ENCODE assay signal across 8 mouse cellular contexts in genomic region chr19:44388475-44389428, GRCm38 (mm10). TPM values are rescaled to one million over a fixed set of nuclear protein-coding genes. Genes with fewer than 3 reads are reported as not detected.
DNase-seq lines count a peak whose midpoint lies in the region; ATAC-seq and TF ChIP-seq lines count a peak whose summit lies in the region.

No protein-coding gene starts in this region.

- peaks cover 10 to 16% of the 10 kb centered on the region in 2 experiments for H3K4me1 ChIP-seq in heart, embryonic 14.5 days (ENCODE audit: control insufficient read depth in 2 of 2, insufficient read depth in 2 of 2, low read length in 2 of 2)
- H3K4me1 ChIP-seq in liver, embryonic 11.5 days (replicated peaks; ENCODE audit: control insufficient read depth, insufficient read depth, low read length): peaks cover 38% of the 10 kb centered on the region

- peak overlapping the region; percentile 89 to 92 for H3K27ac ChIP-seq in heart, embryonic 14.5 days (replicated peaks in 1 of 2; ENCODE audit: control insufficient read depth in 1 of 2, insufficient read depth in 1 of 2, low read depth in 2 of 2, low read length in 2 of 2)
- peak overlapping the region; percentile 84 for H3K27ac ChIP-seq in liver, embryonic 11.5 days (ENCODE audit: low read depth, low read length)

- no peak overlapping the region for H3ac ChIP-seq in myocyte (ENCODE audit: control insufficient read depth, insufficient read length)

- H3K9ac ChIP-seq in heart, embryonic 14.5 days (ENCODE audit: low read length): peak overlapping the region; percentile 79
- peak overlapping the region; percentile 71 for H3K9ac ChIP-seq in liver, embryonic 11.5 days (ENCODE audit: low read depth, low read length)

- ATAC-seq in heart, embryonic 14.5 days (ENCODE audit: insufficient number of reproducible peaks, insufficient read depth, low FRiP score, low read depth): peak; percentile 97
- peak; percentile 93 for ATAC-seq in liver, embryonic 11.5 days (replicated peaks; ENCODE audit: low FRiP score)

- 4% methylated on average over 41 of the region's 41 CpGs for WGBS in heart, embryonic 14.5 days
- 3% methylated on average over 41 of the region's 41 CpGs for WGBS in liver, embryonic 11.5 days

- peak overlapping the region; percentile 90 for H3K4me2 ChIP-seq in heart, embryonic 14.5 days (ENCODE audit: low read length)
- peak overlapping the region; percentile 84 for H3K4me2 ChIP-seq in liver, embryonic 11.5 days
- peak overlapping the region; percentile 88 for H3K4me2 ChIP-seq in myocyte (ENCODE audit: low read depth)

- H3K27me3 ChIP-seq in heart, embryonic 14.5 days (ENCODE audit: control insufficient read depth, insufficient read depth, low read length): no peaks in the 10 kb centered on the region
- no peaks in the 10 kb centered on the region for H3K27me3 ChIP-seq in liver, embryonic 11.5 days (replicated peaks; ENCODE audit: control insufficient read depth, insufficient read depth, low read length)
- H3K27me3 ChIP-seq in myocyte (ENCODE audit: control insufficient read depth, insufficient read depth, insufficient read length): no peaks in the 10 kb centered on the region

- H3K4me3 ChIP-seq in heart, embryonic 14.5 days (ENCODE audit: control insufficient read depth in 1 of 2, insufficient read depth in 1 of 2, low read depth in 1 of 2, low read length in 2 of 2): peak overlapping the region; percentile 61 to 70
- H3K4me3 ChIP-seq in liver, embryonic 11.5 days (ENCODE audit: low read depth, low read length): peak overlapping the region; percentile 56
- peak overlapping the region; percentile 18 for H3K4me3 ChIP-seq in myocyte

- no peaks in the 10 kb centered on the region for H3K79me2 ChIP-seq in myocyte (ENCODE audit: control insufficient read depth, insufficient read depth)

- peak; percentile 86 for TF ChIP-seq POLR2A in myocyte (IDR thresholded peaks at IDR 0.05; ENCODE audit: insufficient read length, low read depth)

- no peaks in the 10 kb centered on the region for H3K9me3 ChIP-seq in heart, embryonic 14.5 days (ENCODE audit: control insufficient read depth, low read length)
- H3K9me3 ChIP-seq in liver, embryonic 11.5 days (ENCODE audit: control insufficient read depth, low read length): no peaks in the 10 kb centered on the region

- H3K36me3 ChIP-seq in heart, embryonic 14.5 days (ENCODE audit: control insufficient read depth, insufficient read depth, low read length): no peaks in the 10 kb centered on the region
- no peaks in the 10 kb centered on the region for H3K36me3 ChIP-seq in liver, embryonic 11.5 days (ENCODE audit: control insufficient read depth, insufficient read depth, low read length)
- peaks cover 13% of the 10 kb centered on the region for H3K36me3 ChIP-seq in myocyte (ENCODE audit: control insufficient read depth, insufficient read depth)

- DNase-seq in CD4-positive, CD25-positive, alpha-beta regulatory T cell, adult 2 months (ENCODE audit: low read depth, low spot score): peak; percentile 94
- peak; percentile 89 for DNase-seq in c-Kit-negative CD71-positive TER-119-positive erythroid progenitor cells, embryonic 14.5 days (ENCODE audit: low read depth, low spot score)
- DNase-seq in fibroblast of lung, adult 2 months (ENCODE audit: low read depth): peak; percentile 77
- DNase-seq in kidney, postnatal 10 days: peak; percentile 95
- peak; percentile 94 for DNase-seq in liver, embryonic 11.5 days (ENCODE audit: low spot score)
- DNase-seq in spleen, postnatal 4 days (ENCODE audit: low spot score in 2 of 2): peak; percentile 96 to 98

TF ChIP-seq in myocyte, 11 proteins besides CTCF, POLR2A, EP300 and RAD21:
- no peak for TF ChIP-seq TCF12 (IDR thresholded peaks at IDR 0.05; ENCODE audit: insufficient read depth, poor library complexity, severe bottlenecking)
- no peak for TF ChIP-seq CEBPB (IDR thresholded peaks at IDR 0.05; ENCODE audit: insufficient read depth, poor library complexity, severe bottlenecking)
- no peak for TF ChIP-seq MAX (IDR thresholded peaks at IDR 0.05; ENCODE audit: low read depth)
- TF ChIP-seq MYOG (IDR thresholded peaks at IDR 0.05; ENCODE audit: control insufficient read depth in 1 of 3, insufficient read depth in 1 of 3, insufficient read length in 2 of 3, low read depth in 2 of 3): peak in 1 of 3 experiments; percentile 42
- peak; percentile 82 for TF ChIP-seq POLR2AphosphoS2 (IDR thresholded peaks at IDR 0.05; ENCODE audit: insufficient read length, low read depth)
- peak; percentile 62 for TF ChIP-seq USF1 (IDR thresholded peaks at IDR 0.05; ENCODE audit: low read depth)
- peak in 1 of 3 experiments; percentile 7 for TF ChIP-seq MYOD1 (IDR thresholded peaks at IDR 0.05; ENCODE audit: control insufficient read depth in 1 of 3, insufficient read length in 2 of 3, low read depth in 2 of 3)
- no peak for TF ChIP-seq REST (IDR thresholded peaks at IDR 0.05; ENCODE audit: insufficient read depth, insufficient read length)
- TF ChIP-seq E2F4 (IDR thresholded peaks at IDR 0.05; ENCODE audit: insufficient read depth): no peak
- peak; percentile 62 for TF ChIP-seq SRF (IDR thresholded peaks at IDR 0.05; ENCODE audit: control insufficient read depth, insufficient read length, low read depth)
- TF ChIP-seq TCF3 (IDR thresholded peaks at IDR 0.05; ENCODE audit: insufficient read length, low read depth): no peak

RNA-seq across cellular contexts. Expression of gene Scd1, which starts 18.9 kb away (rescaled TPM):
- polyA plus RNA-seq in heart, embryonic 14.5 days (2014; fragmentation: Nextera tagmentation; extraction: Ambion mirVana): 0.43 and 1.0 TPM in 2 replicates
- polyA plus RNA-seq in liver, embryonic 11.5 days (2014; fragmentation: Nextera tagmentation; extraction: Ambion mirVana): 11.0 and 12.0 TPM in 2 replicates
- polyA plus RNA-seq in myocyte (2012; fragmentation: generic; extraction: Trizol): 347 TPM

RNA-seq across cellular contexts. Expression of gene Scd4, which starts 55.9 kb away (rescaled TPM):
- 2.1 and 2.9 TPM in 2 replicates for polyA plus RNA-seq in heart, embryonic 14.5 days (2014; fragmentation: Nextera tagmentation; extraction: Ambion mirVana)
- polyA plus RNA-seq in liver, embryonic 11.5 days (2014; fragmentation: Nextera tagmentation; extraction: Ambion mirVana): 0.06 and 0.16 TPM in 2 replicates
- 0.16 TPM for polyA plus RNA-seq in myocyte (2012; fragmentation: generic; extraction: Trizol)

Comparison
In these comparisons a context has a peak if more than half of its experiments do, and no peak if none do; other contexts are left out.
1. Peak in every context shown above with its lines: DNase-seq, ATAC-seq, H3K4me3 ChIP-seq and H3K27ac ChIP-seq.
2. RNA of gene Scd1, which starts 18.9 kb away (polyA plus RNA-seq): 347 TPM in myocyte (single experiment); 11.0 to 12.0 TPM in liver, embryonic 11.5 days and 0.43 to 1.0 TPM in heart, embryonic 14.5 days; every median in the first group is over 10 times any median in the second.